Mouse (Mus musculus): ENCODE measurements at regions not wholly inside any gene's neighbourhood (a gene's known extent, or its start where the extent isn't known, plus 50 kb on each side); places are given as distances from the start of the nearest gene placed in this dataset.

DNA sequence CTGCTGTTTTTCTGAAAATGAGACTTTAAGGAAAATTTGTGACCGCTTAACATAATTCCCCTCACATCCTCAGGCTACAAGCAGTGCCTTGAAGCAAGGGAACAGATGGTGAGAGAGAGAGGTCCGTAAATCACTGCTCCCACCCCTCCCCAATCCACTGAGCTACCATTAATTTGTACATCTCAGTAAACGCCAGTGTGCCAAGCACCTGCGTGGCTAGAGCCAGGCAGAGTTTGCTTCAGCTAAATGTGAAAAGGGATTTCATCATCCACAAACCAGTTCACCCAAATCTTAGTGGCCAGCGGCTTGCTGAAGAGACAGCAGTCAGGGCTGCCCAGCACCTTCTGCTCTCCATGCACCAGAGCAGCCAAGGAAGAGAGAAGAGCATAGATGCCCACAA, 413.5 kb downstream of the Prdm2 start:
- H3K4me1 ChIP-seq, result no peaks in the 10 kb centered on the region
- no peak overlapping the region for H3K9ac ChIP-seq
- 54% methylated on average over 5 of the region's 5 CpGs for WGBS
- no peaks in the 10 kb centered on the region for H3K9me3 ChIP-seq
- H3K27ac ChIP-seq, result no peak overlapping the region
- no peak overlapping the region for H3K4me3 ChIP-seq
- H3K27me3 ChIP-seq, result no peaks in the 10 kb centered on the region
- no peak for ATAC-seq (ENCODE audit: borderline replicate concordance, extremely low read depth, low FRiP score, low TSS enrichment)
- H3K36me3 ChIP-seq, result no peaks in the 10 kb centered on the region
- no peak overlapping the region for H3K4me2 ChIP-seq

GRCm38 (mm10) chr4:142798834-142799233, 414.0 kb downstream of the Prdm2 start:
- WGBS, result 71% methylated on average over 6 of the region's 6 CpGs
- no peak overlapping the region for H3K4me2 ChIP-seq

GRCm38 (mm10) chr4:142792606-142792970, 420.2 kb downstream of the Prdm2 start:
- no peak for ATAC-seq (ENCODE audit: borderline replicate concordance, extremely low read depth, low FRiP score, low TSS enrichment)
- Histone ChIP-seq H3K27ac (no peak overlapping the region), H3K4me2 (no peak overlapping the region), H3K9ac (no peak overlapping the region), H3K4me1 (no peaks in the 10 kb centered on the region), H3K4me3 (no peak overlapping the region), H3K36me3 (no peaks in the 10 kb centered on the region), H3K9me3 (no peaks in the 10 kb centered on the region), H3K27me3 (no peaks in the 10 kb centered on the region)
- 55% methylated on average over 2 of the region's 2 CpGs for WGBS

More at GRCm38 (mm10) chr4:142798834-142799233, 414.0 kb downstream of the Prdm2 start:
- no peak overlapping the region for H3K4me3 ChIP-seq
- H3K9me3 ChIP-seq, result no peaks in the 10 kb centered on the region
- no peak overlapping the region for H3K9ac ChIP-seq
- no peaks in the 10 kb centered on the region for H3K27me3 ChIP-seq
- no peaks in the 10 kb centered on the region for H3K4me1 ChIP-seq
- no peak overlapping the region for H3K27ac ChIP-seq
- no peak for ATAC-seq (ENCODE audit: borderline replicate concordance, extremely low read depth, low FRiP score, low TSS enrichment)
- H3K36me3 ChIP-seq, result no peaks in the 10 kb centered on the region

- WGBS, result 85% methylated on average over 3 of the region's 3 CpGs
These were observed 420.8 kb downstream of the Prdm2 start for GRCm38 (mm10) chr4:142791823-142792605.

GRCm38 (mm10) chr4:142789048-142789447, 423.7 kb downstream of the Prdm2 start:
- Histone ChIP-seq H3K4me2 (no peak overlapping the region), H3K27ac (no peak overlapping the region), H3K27me3 (no peaks in the 10 kb centered on the region), H3K36me3 (no peaks in the 10 kb centered on the region), H3K9me3 (no peaks in the 10 kb centered on the region), H3K4me1 (no peaks in the 10 kb centered on the region), H3K4me3 (no peak overlapping the region), H3K9ac (no peak overlapping the region)
- 85% methylated on average over 7 of the region's 7 CpGs for WGBS
- no peak for ATAC-seq (ENCODE audit: borderline replicate concordance, extremely low read depth, low FRiP score, low TSS enrichment)

More at GRCm38 (mm10) chr4:142791823-142792605, 420.8 kb downstream of the Prdm2 start:
- Histone ChIP-seq H3K27ac (no peak overlapping the region), H3K4me3 (no peak overlapping the region), H3K36me3 (no peaks in the 10 kb centered on the region), H3K4me2 (no peak overlapping the region), H3K9ac (no peak overlapping the region), H3K27me3 (no peaks in the 10 kb centered on the region), H3K4me1 (no peaks in the 10 kb centered on the region), H3K9me3 (no peaks in the 10 kb centered on the region)
- ATAC-seq (ENCODE audit: borderline replicate concordance, extremely low read depth, low FRiP score, low TSS enrichment), result no peak

DNA sequence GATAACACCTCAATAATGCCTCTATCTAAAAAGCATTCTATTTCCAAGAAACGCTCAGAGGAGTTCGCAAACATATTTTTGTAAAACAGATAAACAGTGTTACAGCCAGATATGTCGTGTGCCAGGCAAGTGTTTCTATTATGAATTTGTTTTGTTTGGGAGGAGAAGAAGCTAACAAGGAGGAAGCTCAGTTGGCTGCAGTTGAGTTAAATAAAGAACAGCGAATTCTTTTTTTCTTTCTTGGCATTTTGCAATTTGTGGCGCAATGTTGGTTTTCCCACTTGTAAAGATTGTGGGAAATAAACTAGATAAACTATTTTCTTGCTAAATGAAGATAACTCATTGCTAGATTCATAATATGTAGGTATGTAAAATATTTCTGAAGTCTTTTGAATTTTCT, 427.4 kb downstream of the Prdm2 start:
- Histone ChIP-seq H3K36me3 (no peaks in the 10 kb centered on the region), H3K4me3 (no peak overlapping the region), H3K27ac (no peak overlapping the region), H3K9me3 (no peaks in the 10 kb centered on the region), H3K27me3 (no peaks in the 10 kb centered on the region), H3K4me2 (no peak overlapping the region), H3K4me1 (no peaks in the 10 kb centered on the region), H3K9ac (no peak overlapping the region)
- ATAC-seq (ENCODE audit: borderline replicate concordance, extremely low read depth, low FRiP score, low TSS enrichment), result no peak
- 74% methylated on average over 5 of the region's 5 CpGs for WGBS

GRCm38 (mm10) chr4:142776711-142777411, 435.9 kb downstream of the Prdm2 start:
- Histone ChIP-seq H3K4me3 (no peak overlapping the region), H3K27me3 (no peaks in the 10 kb centered on the region), H3K4me1 (peaks cover 9% of the 10 kb centered on the region; the same call in 1 of the 2 replicates), H3K4me2 (no peak overlapping the region), H3K9ac (no peak overlapping the region), H3K9me3 (no peaks in the 10 kb centered on the region), H3K36me3 (no peaks in the 10 kb centered on the region), H3K27ac (no peak overlapping the region)
- WGBS, result 34% methylated on average over 10 of the region's 10 CpGs
- ATAC-seq (ENCODE audit: borderline replicate concordance, extremely low read depth, low FRiP score, low TSS enrichment), result no peak

GRCm38 (mm10) chr4:142775023-142775422, 437.8 kb downstream of the Prdm2 start:
- ATAC-seq (ENCODE audit: borderline replicate concordance, extremely low read depth, low FRiP score, low TSS enrichment), result no peak
- peaks cover 9% of the 10 kb centered on the region; the same call in 1 of the 2 replicates for H3K4me1 ChIP-seq
- H3K27ac ChIP-seq, result no peak overlapping the region
- no peak overlapping the region for H3K4me2 ChIP-seq
- WGBS, result 85% methylated on average over 5 of the region's 5 CpGs
- H3K9me3 ChIP-seq, result no peaks in the 10 kb centered on the region
- no peaks in the 10 kb centered on the region for H3K36me3 ChIP-seq
- no peaks in the 10 kb centered on the region for H3K27me3 ChIP-seq
- no peak overlapping the region for H3K4me3 ChIP-seq
- H3K9ac ChIP-seq, result no peak overlapping the region

- H3K27me3 ChIP-seq, result no peaks in the 10 kb centered on the region
- H3K9me3 ChIP-seq, result no peaks in the 10 kb centered on the region
- peaks cover 9% of the 10 kb centered on the region; the same call in 1 of the 2 replicates for H3K4me1 ChIP-seq
- H3K9ac ChIP-seq, result no peak overlapping the region
- ATAC-seq (ENCODE audit: borderline replicate concordance, extremely low read depth, low FRiP score, low TSS enrichment), result no peak
- no peaks in the 10 kb centered on the region for H3K36me3 ChIP-seq
- 49% methylated on average over 10 of the region's 10 CpGs for WGBS
- no peak overlapping the region for H3K27ac ChIP-seq
- H3K4me3 ChIP-seq, result no peak overlapping the region
- no peak overlapping the region for H3K4me2 ChIP-seq
These were observed 439.1 kb downstream of the Prdm2 start for GRCm38 (mm10) chr4:142773651-142774151.

- Histone ChIP-seq H3K36me3 (no peaks in the 10 kb centered on the region), H3K9ac (no peak overlapping the region), H3K4me2 (no peak overlapping the region), H3K27me3 (no peaks in the 10 kb centered on the region), H3K4me3 (no peak overlapping the region), H3K27ac (no peak overlapping the region), H3K4me1 (peaks cover 9% of the 10 kb centered on the region; the same call in 1 of the 2 replicates), H3K9me3 (no peaks in the 10 kb centered on the region)
- ATAC-seq (ENCODE audit: borderline replicate concordance, extremely low read depth, low FRiP score, low TSS enrichment), result no peak
- WGBS, result 16% methylated on average over 16 of the region's 16 CpGs
These were observed 439.9 kb downstream of the Prdm2 start for GRCm38 (mm10) chr4:142772751-142773455.

DNA sequence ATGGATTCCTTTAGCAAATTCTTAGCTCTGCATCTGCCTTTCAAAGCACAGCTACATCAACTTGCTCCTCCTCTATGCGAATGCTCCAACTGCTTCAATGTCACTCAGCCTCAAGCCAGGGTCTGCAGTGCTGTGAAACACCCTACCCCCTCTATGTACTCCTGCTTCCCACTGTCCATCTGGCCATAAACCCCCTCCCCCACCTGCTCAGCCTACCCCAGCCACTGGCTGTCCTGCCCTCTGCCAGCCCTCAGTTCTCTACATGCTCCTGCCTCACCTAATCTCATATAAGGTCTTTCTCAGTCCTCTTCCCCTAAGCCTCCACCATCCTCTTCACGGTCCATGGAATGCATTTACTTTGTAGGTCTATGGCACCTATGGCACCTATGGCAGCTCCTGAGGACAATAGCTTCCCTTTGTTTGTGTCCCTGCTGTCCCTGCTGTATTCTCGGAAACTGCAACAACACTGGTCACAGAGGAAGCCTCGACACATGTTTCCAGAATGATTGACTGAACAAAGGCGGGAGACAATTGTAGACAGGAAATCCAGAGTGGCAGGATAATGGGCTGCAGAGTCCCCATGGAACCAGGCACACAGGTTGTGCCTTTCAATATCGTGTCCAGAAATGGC, 441.2 kb downstream of the Prdm2 start:
- peaks cover 9% of the 10 kb centered on the region; the same call in 1 of the 2 replicates for H3K4me1 ChIP-seq
- no peak overlapping the region for H3K4me3 ChIP-seq
- H3K36me3 ChIP-seq, result no peaks in the 10 kb centered on the region
- no peaks in the 10 kb centered on the region for H3K9me3 ChIP-seq
- H3K27me3 ChIP-seq, result no peaks in the 10 kb centered on the region
- H3K4me2 ChIP-seq, result no peak overlapping the region
- no peak overlapping the region for H3K27ac ChIP-seq
- ATAC-seq (ENCODE audit: borderline replicate concordance, extremely low read depth, low FRiP score, low TSS enrichment), result no peak
- 62% methylated on average over 6 of the region's 6 CpGs for WGBS
- H3K9ac ChIP-seq, result no peak overlapping the region
